Mouse (Mus musculus): ENCODE results near the gene 3110082I17Rik. TPM values are rescaled to one million over a fixed set of nuclear protein-coding genes. Genes with fewer than 3 reads are reported as not detected.
"Not testable (repeated sequence)": the region's sequence is repeated elsewhere in the genome, so short reads cannot be mapped to it uniquely, and the experiment has no call there.

3110082I17Rik gene
- total RNA-seq, 2 experiments from 2014 or later: 17.1 to 18.1 TPM

GRCm38 (mm10) chr5:139344021-139344686 is 116.2 kb downstream of the 3110082I17Rik start:
- Histone ChIP-seq H3K4me3 (peak overlapping the region; percentile 76), H3K27ac (peak overlapping the region; percentile 92; the same call in 1 of the 2 replicates)
- peak; percentile 93 for TF ChIP-seq CTCF (conservative IDR thresholded peaks at IDR 0.05)
- peak; percentile 74 to 83 for DNase-seq (ENCODE audit: low spot score in 2 of 2)

GRCm38 (mm10) chr5:139338891-139339290 is 121.4 kb downstream of the 3110082I17Rik start:
- no peak for DNase-seq (ENCODE audit: low spot score in 2 of 2)
- no peak for TF ChIP-seq CTCF (conservative IDR thresholded peaks at IDR 0.05)
- Histone ChIP-seq H3K27ac (no peak overlapping the region; the same call in 1 of the 2 replicates), H3K4me3 (no peak overlapping the region)

GRCm38 (mm10) chr5:139338403-139338802 is 121.9 kb downstream of the 3110082I17Rik start:
- no peak for DNase-seq (ENCODE audit: low spot score in 2 of 2)
- H3K27ac ChIP-seq: peak overlapping the region; percentile 28; the same call in 1 of the 2 replicates

GRCm38 (mm10) chr5:139337826-139338370 is 122.4 kb downstream of the 3110082I17Rik start:
- no peak overlapping the region for H3K4me3 ChIP-seq
- TF ChIP-seq CTCF (conservative IDR thresholded peaks at IDR 0.05): no peak
- H3K27ac ChIP-seq: peak overlapping the region; percentile 28; the same call in 1 of the 2 replicates
- DNase-seq (ENCODE audit: low spot score in 2 of 2): no peak

More at GRCm38 (mm10) chr5:139338403-139338802, 121.9 kb downstream of the 3110082I17Rik start:
- no peak for TF ChIP-seq CTCF (conservative IDR thresholded peaks at IDR 0.05)
- no peak overlapping the region for H3K4me3 ChIP-seq

- TF ChIP-seq CTCF (conservative IDR thresholded peaks at IDR 0.05): no peak
- Histone ChIP-seq H3K4me3 (no peak overlapping the region), H3K27ac (no peak overlapping the region)
- no peak for DNase-seq (ENCODE audit: low spot score in 2 of 2)
Measured at GRCm38 (mm10) chr5:139335634-139336033, 124.7 kb downstream of the 3110082I17Rik start.

GRCm38 (mm10) chr5:139334394-139334793 is 125.9 kb downstream of the 3110082I17Rik start:
- H3K4me3 ChIP-seq; DNase-seq (ENCODE audit: low spot score in 2 of 2); H3K27ac ChIP-seq: not testable (repeated sequence)
- TF ChIP-seq CTCF (conservative IDR thresholded peaks at IDR 0.05): peak; percentile 54

GRCm38 (mm10) chr5:139333301-139334013 is 126.9 kb downstream of the 3110082I17Rik start:
- Histone ChIP-seq H3K27ac (no peak overlapping the region), H3K4me3 (no peak overlapping the region)
- DNase-seq (ENCODE audit: low spot score in 2 of 2): no peak
- TF ChIP-seq CTCF (conservative IDR thresholded peaks at IDR 0.05): peak; percentile 42

- Histone ChIP-seq H3K4me3 (no peak overlapping the region), H3K27ac (no peak overlapping the region)
- no peak for TF ChIP-seq CTCF (conservative IDR thresholded peaks at IDR 0.05)
- no peak for DNase-seq (ENCODE audit: low spot score in 2 of 2)
Measured at GRCm38 (mm10) chr5:139332590-139333272, 127.6 kb downstream of the 3110082I17Rik start.

- H3K4me3 ChIP-seq: no peak overlapping the region
- H3K27ac ChIP-seq: peak overlapping the region; percentile 39; the same call in 1 of the 2 replicates
- peak; percentile 63 to 81 for DNase-seq (ENCODE audit: low spot score in 2 of 2)
- peak; percentile 96 for TF ChIP-seq CTCF (conservative IDR thresholded peaks at IDR 0.05)
Measured at GRCm38 (mm10) chr5:139331742-139332141, 128.6 kb downstream of the 3110082I17Rik start.

GRCm38 (mm10) chr5:139330766-139331165 is 129.6 kb downstream of the 3110082I17Rik start:
- DNase-seq (ENCODE audit: low spot score in 2 of 2): no peak
- no peak for TF ChIP-seq CTCF (conservative IDR thresholded peaks at IDR 0.05)
- H3K4me3 ChIP-seq: no peak overlapping the region
- peak overlapping the region; percentile 69 for H3K27ac ChIP-seq

- Histone ChIP-seq H3K27ac (no peak overlapping the region), H3K4me3 (no peak overlapping the region)
- no peak for TF ChIP-seq CTCF (conservative IDR thresholded peaks at IDR 0.05)
- no peak for DNase-seq (ENCODE audit: low spot score in 2 of 2)
Measured at GRCm38 (mm10) chr5:139327634-139328020, 132.7 kb downstream of the 3110082I17Rik start.

GRCm38 (mm10) chr5:139326986-139327633 is 133.2 kb downstream of the 3110082I17Rik start:
- Histone ChIP-seq H3K27ac (no peak overlapping the region), H3K4me3 (no peak overlapping the region)
- no peak for DNase-seq (ENCODE audit: low spot score in 2 of 2)
- no peak for TF ChIP-seq CTCF (conservative IDR thresholded peaks at IDR 0.05)
